Mouse (Mus musculus) layer of hippocampus, adult 11-12 months (tissue): ENCODE measurements at regions not wholly inside any gene's neighbourhood (a gene's known extent, or its start where the extent isn't known, plus 50 kb on each side); places are given as distances from the start of the nearest gene placed in this dataset.

Experiments
- DNase-seq: peaks from one replicate; pipeline ENCODE4 v3.0.0; 2022; ENCODE audit warnings: low spot score

DNA sequence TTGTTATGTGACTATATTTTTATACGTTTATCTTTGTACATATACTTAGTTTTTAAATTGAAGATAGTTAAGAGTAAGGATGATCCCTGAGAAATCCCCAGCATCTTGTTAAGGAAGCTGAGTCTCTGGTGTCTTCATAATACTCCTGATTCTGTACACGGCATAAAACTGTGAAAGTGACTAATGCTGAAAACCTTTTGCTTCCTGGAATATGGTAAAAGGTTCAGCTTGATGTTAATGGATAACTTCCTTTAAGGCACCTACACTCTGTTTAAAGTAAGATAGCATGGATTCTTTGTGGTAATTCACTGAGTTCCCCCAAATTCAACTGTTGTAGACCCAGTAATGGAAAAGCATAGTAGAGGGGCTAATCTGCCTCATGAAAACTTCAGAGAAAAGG, 67.2 kb upstream of the Rgs1 start:
- no peak for DNase-seq

GRCm38 (mm10) chr1:144314382-144314781, 65.3 kb upstream of the Rgs1 start:
- DNase-seq: no peak

DNA sequence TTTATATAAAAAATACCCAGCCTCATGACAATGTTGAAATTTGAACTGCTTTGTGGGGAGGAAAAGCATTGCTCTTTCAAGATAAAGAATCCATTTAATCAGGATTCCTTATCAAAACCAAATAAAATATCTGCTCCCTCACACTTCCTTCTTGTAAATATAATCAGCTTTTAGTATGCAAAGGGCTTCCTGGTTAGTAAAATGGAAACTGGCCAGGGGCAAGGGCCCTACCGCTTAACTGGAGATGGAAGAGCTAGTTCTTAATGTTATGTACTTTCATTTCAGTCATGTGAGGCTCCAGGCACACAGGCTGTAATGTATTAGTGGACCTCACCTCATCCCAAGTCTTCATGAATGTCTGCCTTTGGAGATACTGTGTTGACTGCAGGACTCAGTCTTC, 64.3 kb upstream of the Rgs1 start:
- no peak for DNase-seq

GRCm38 (mm10) chr1:144309901-144310300, 60.9 kb upstream of the Rgs1 start:
- DNase-seq: no peak

DNA sequence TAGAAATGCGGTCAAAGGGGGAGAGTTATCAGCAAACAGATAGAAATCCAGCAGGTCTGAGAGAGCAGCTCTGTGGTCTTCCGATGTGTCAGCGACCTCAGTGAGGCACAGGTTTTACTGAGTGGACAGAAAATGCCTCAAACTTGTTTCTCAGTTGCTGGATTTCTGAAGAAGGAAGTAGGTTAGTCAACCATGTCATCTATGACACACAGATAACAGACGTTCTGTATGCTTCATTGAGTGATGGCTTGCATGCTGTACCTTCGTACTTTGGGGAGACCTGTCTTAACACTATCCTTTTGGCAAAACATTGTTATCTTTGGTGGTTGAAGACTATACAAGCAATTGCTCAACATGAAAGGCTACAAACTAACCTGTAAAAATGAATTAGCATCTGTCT, 59.3 kb upstream of the Rgs1 start:
- DNase-seq: no peak

DNA sequence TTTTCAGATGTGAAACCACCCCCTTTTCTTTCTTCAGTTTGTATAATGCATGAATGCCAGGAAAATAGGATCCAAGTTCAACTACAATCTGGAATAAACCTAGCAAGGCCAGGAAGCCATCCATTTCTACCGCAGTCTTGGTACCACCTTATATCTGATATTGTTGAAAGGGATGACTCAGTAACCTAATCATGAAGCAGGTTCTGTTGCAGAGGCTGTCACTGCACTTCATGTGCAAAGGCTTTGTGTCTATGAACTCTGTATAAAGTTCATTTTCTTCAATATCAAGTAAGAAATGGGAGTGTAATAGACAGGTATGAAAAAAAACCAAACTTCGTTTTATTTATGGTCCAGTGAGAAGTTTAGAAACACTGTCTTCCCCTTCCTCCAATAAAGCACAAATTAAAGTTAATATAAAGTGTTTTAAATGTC, 58.8 kb upstream of the Rgs1 start:
- DNase-seq: no peak

DNA sequence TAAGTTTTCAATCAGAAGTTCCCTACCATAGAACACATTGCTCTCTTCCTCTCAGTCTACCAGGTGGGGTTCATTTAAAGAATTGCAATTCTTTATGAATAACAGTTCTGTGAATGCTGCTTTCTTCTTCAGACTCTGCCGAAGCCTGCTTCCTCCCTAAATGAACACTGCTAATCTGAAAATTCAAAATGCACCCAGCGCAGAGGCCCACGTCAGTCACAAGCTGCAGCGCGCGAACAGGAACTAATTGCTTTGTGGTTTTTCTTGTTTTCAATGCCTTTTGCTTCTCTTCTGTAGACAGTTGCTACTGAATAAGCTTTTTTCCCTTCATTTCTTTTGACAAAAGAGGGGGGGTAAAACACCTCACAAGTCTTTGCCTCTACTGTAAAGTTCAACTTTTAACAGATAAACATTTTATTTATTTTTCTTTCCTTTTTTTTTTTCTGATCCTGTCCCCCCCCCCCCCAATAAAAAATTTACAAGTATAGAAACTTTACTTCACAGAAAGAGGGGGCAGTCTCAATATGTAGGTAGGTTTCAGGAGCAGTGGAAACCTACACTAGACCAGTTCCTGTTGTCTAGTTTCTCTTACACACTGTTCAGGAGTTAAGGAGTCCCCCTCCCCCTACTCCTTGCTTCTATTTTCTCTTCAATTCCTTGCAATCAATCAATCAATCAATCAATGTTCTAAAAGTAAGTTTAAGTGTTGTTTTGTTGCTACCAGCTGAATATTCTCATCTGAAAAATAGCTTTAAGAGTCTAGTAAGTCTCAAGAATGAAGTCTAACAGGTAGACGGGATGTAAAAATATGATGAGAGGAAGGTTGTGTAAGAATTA, 58.2 kb upstream of the Rgs1 start:
- DNase-seq: no peak

DNA sequence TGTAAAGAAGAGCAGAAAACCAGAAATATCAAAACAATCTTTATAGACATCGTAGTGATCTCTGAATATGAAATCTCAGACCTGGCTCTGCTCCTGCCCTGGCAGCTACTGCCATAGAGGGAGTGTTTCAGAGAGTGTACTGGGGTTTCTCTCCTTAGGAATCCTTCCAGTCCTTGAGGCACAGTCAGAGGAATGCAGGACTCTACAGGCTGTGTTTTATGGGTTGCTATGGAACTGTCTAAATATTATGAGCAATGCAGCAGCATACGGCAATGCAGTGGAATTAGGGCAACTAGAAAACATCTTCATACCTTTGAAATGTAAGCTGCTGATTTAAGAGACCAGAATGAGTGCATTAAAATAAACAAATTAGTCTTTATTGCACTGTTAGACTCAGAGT, 57.2 kb upstream of the Rgs1 start:
- DNase-seq: no peak

DNA sequence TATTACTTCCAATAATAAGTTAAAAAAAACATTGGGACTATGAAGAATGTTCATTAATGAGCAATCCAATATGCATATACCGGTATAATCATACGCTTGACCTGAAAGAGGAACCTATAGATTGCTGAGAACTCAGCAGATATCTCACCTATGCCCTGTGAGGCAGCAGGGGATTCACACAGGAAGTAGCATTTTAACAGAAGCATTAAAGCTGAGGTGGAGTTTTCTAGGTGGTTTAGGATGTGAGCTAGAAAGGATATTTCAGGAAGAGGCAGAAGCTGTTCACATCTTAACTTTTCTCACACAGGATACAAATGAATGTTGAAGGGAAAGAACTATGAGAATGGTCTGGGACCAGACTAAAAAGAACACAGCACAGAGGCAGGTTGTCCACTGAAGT, 51.6 kb upstream of the Rgs1 start:
- DNase-seq: no peak
